Mouse (Mus musculus): ENCODE data around the gene Gprc5c. TPM values are rescaled to one million over a fixed set of nuclear protein-coding genes. Genes with fewer than 3 reads are reported as not detected.
A peak's percentile ranks its signal among the peaks of the same experiment; 100 is the strongest.

Gene Gprc5c
- total RNA-seq, 2 experiments from 2014 or later = 4.0 to 5.4 TPM

DNA sequence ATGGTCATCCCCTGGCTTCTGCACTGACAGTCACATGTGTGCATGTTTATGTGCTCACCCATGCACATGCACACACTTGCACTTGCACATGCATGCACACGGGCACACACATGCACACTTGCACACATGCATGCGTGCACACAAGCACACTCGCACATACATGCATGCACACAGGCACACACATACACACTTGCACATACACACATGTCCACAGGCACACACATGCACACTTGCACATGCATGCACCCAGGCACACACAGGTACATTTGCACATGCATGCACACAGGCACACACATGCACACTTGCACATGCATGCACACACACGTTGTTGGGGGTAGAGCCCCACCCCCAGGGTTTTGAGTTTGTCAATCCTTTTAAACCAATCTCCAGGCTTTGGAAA, 34.0 kb upstream of the Gprc5c start:
- Histone ChIP-seq H3K27ac (no peak overlapping the region), H3K4me3 (no peak overlapping the region)
- DNase-seq (ENCODE audit: extremely low spot score in 1 of 2, low spot score in 2 of 2) = no peak
- intact Hi-C loops (cut with DNase I) = loop anchor here (5.0 to 10.0 kb wide), 2 partner anchors 35 to 238 kb away; partner anchors contain the start of gene Gprc5c
- TF ChIP-seq CTCF (IDR thresholded peaks at IDR 0.05) = no peak

DNA sequence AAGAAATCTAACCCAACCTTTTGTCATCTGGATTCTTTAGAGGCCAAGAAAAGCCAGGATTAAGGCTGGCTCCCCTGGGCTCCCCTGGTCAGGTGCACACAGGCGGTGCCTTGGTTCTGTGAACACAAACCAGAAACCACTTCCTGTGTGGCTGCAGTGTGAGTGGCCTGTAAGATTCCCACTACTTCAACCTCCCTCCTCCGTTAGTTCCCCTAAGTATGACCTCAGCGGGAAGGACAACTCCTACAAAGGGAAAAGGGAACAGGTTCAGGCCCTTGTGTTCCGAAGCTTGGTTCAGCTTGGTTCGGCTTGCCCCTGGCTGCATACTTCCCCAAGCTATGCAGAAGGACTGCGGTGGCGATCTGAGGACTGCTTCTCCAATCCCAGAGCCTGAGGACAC, 32.8 kb upstream of the Gprc5c start:
- TF ChIP-seq CTCF (IDR thresholded peaks at IDR 0.05) = no peak
- no peak overlapping the region for H3K27ac ChIP-seq
- no peak overlapping the region for H3K4me3 ChIP-seq
- intact Hi-C loops (cut with DNase I) = loop anchor here (5.0 to 10.0 kb wide), 2 partner anchors 34 to 237 kb away; partner anchors contain the start of gene Gprc5c
- no peak for DNase-seq (ENCODE audit: extremely low spot score in 1 of 2, low spot score in 2 of 2)

DNA sequence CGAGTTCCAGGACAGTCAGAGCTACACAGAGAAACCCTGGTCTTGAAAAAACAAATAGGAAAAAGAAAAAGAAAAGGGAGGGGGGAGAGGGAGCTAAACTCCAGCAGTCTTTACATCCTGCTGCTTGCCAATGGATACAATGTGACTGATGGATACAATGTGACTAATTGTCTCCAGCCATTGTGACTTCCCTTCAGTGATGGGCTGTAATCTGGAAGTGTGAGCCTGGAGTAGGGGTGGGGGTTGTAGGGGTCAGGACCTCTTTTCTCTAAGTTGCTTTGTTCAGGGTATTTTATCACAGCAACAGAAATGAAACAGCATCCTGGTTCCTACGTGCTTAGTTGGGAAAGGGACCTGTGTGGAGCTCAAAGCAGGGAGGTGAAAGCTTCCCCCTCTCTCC, 31.8 kb upstream of the Gprc5c start:
- intact Hi-C loops (cut with DNase I) = loop anchor here (5.0 to 10.0 kb wide), 2 partner anchors 33 to 236 kb away; partner anchors contain the start of gene Gprc5c
- TF ChIP-seq CTCF (IDR thresholded peaks at IDR 0.05) = no peak
- no peak overlapping the region for H3K27ac ChIP-seq
- H3K4me3 ChIP-seq = no peak overlapping the region
- no peak for DNase-seq (ENCODE audit: extremely low spot score in 1 of 2, low spot score in 2 of 2)

DNA sequence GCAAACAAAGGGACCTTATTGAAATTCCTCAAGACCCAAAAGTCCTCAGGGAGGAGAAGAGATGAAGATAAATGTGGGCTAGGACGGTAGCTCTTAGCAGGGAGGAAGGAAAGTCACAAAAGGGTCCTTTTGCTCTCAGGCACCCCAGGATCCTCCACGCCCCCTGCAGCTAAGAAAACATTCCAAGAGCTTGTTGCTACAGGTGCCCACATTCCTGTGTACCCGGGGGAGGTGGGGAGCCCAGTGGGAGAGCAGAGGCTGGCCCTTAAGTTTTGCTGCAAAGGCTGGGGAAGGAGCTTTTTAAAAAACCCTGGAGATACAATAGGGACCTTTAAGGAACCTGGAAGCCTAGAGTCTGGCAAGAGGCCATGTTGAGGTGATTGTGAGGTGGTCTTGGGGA, 30.5 kb upstream of the Gprc5c start:
- no peak for DNase-seq (ENCODE audit: extremely low spot score in 1 of 2, low spot score in 2 of 2)
- Histone ChIP-seq H3K4me3 (no peak overlapping the region), H3K27ac (no peak overlapping the region)
- intact Hi-C loops (cut with DNase I) = no loop called here
- TF ChIP-seq CTCF (IDR thresholded peaks at IDR 0.05) = no peak

DNA sequence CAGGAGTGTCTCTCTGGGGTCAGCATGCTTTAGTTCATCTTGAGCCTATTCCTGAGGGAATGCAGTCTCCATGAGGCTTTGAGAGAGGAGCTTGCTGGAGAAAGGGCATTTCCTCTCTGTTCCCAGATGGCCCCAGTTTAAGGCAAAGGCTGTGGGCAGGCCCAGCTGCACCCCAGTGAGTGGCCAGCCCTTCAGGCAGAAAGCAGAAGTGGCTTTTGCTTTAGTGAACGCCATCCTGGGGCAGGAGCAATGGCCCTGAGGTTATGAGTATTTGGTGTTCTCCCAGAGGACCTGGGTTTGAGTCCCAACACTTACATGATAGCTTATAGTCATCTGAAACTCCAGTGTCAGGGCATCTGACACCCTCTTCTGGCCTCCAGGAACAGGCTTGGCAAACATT, 29.6 kb upstream of the Gprc5c start:
- Histone ChIP-seq H3K4me3 (no peak overlapping the region), H3K27ac (no peak overlapping the region)
- TF ChIP-seq CTCF (IDR thresholded peaks at IDR 0.05) = no peak
- DNase-seq (ENCODE audit: extremely low spot score in 1 of 2, low spot score in 2 of 2) = no peak
- intact Hi-C loops (cut with DNase I) = no loop called here

DNA sequence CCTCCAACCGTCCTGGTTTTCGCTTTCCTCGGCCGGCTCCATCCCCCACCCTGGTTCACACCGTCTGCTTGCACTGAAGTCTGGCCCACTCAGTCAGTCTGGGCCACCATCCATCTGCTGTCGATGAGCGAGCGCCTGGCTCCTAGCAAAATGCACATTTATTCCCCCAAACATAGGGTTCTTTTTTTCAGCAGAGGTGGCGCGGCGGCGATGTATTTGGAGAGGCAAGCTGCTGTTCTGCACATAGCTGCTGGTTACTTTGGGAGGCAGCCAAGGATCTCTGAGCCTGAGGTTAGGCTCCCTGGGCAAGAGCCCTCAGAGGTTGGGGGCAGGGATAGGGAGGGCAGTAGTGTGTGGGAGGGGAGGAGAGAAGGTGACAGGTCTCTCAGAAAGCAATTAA, 28.2 kb upstream of the Gprc5c start:
- DNase-seq (ENCODE audit: extremely low spot score in 1 of 2, low spot score in 2 of 2) = peak; percentile 76 to 83
- H3K27ac ChIP-seq = peak overlapping the region; percentile 77
- intact Hi-C loops (cut with DNase I) = loop anchor here (1.0 kb wide), 1 partner anchor 27 kb away; the partner anchor contains the start of gene Btbd17
- no peak overlapping the region for H3K4me3 ChIP-seq
- TF ChIP-seq CTCF (IDR thresholded peaks at IDR 0.05) = no peak; the same call in 1 of the 2 replicates

DNA sequence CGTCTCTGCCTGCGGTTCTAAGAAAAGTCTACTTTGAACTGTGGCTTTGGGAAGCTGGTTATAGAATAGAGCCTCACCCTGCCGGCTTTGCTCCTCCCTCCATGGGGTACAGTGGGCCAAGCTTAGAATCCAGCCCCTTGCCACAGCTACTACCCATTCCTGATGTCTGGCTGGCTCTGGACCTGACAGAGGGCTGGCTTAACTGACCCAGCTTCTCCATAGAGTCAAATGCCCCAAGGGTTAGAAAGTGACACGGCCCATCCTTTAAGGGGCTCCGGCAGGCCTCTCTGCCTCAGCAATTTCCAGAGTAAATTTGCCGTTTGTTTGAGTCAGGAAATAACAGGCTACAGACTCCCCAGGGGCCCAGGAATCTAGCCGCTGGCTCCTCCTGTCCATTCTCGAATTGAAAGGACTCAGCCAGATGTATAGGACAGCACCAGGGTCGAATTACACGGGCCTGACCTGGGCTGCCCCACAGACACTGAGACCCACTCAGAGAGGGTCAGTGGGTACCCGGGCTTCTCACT, 27.7 kb upstream of the Gprc5c start:
- TF ChIP-seq CTCF (IDR thresholded peaks at IDR 0.05) = no peak
- Histone ChIP-seq H3K4me3 (no peak overlapping the region), H3K27ac (peak overlapping the region; percentile 77)
- DNase-seq (ENCODE audit: extremely low spot score in 1 of 2, low spot score in 2 of 2) = no peak
- intact Hi-C loops (cut with DNase I) = no loop called here

DNA sequence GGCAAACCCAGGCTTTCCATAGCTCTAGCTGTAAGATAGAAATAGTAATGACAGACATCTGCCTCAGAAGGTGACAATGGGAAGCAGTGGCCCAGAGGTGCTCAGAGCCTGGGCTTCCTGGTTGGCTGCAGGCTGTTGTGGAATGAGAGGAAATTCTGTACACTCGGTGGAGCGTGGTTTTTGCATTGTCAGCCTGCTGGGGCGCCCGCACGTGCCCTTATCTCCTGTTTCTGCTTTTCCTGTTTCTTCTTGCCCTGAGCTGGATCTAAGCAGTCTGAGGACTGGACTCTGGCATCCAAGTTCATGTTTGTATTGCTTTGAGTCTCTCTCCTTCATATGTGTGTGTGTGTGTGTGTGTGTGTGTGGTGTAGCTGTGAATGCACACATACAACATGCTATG, 24.3 kb upstream of the Gprc5c start:
- intact Hi-C loops (cut with DNase I) = no loop called here
- DNase-seq (ENCODE audit: extremely low spot score in 1 of 2, low spot score in 2 of 2) = no peak
- TF ChIP-seq CTCF (IDR thresholded peaks at IDR 0.05) = no peak
- H3K4me3 ChIP-seq = no peak overlapping the region
- H3K27ac ChIP-seq = no peak overlapping the region

DNA sequence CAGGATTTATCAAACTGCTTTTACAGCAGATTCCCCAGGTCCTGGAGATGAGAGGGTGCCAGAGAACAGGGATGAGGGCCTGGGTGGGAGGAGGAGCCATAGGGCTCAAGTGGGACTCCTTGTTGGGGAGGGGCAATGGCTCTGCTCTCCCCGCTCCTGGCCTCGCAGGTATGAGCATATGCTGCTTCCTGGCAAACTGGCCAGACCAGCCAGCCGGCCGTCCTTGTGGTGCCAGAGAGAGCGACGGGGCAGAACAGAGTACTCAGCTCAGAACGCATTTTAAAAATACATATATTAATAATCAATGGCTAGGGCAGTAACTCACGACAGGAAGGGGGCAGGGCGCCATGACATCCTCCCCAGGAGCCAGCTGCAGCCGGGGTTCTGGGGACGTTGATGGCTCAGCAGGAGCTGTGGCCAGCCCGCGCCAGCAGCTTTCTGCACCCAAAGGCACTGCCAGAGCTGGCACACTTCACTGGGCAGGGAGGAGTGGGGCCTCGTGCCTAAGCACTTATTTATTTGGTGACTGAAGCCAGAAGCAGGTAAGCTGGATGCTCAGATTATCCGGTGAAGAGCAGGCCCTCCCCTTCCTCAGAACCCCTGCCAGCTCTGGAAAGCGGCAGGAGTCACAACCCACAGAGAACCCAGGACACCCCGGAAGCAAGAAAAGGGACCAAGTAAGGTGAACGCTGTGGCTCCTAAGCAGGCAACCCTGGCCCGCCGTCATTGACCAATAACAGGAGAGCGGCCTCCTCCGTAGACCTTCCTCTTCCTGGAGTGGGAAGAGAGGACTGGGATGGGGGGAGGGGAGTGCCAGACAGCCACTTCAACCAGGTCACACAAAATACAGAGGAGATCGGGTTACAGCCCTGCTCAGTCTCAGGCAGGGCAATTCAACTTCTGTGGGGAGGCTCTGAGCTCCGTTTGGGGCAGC, 21.2 kb upstream of the Gprc5c start:
- Histone ChIP-seq H3K27ac (no peak overlapping the region; the same call in 1 of the 2 replicates), H3K4me3 (peak overlapping the region; percentile 3; the same call in 1 of the 2 replicates)
- TF ChIP-seq CTCF (IDR thresholded peaks at IDR 0.05) = no peak
- no peak for DNase-seq (ENCODE audit: extremely low spot score in 1 of 2, low spot score in 2 of 2)
- intact Hi-C loops (cut with DNase I) = no loop called here

DNA sequence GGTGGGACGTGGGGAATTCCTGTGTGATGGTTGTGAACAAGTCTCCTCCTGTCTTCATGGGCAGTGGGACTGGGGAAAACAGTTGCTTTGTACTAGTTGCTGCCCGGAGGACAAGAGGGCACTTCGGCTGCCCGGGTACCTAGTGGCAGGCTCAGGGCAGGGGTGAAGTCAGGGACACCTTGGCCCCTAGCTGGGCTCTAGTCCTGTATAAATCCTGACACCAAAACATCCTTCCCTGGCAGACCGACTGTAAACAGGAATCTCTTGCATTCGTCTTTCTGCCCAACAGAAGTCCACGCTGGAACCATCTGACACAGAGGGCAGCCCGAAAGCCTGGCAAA, 20.5 kb upstream of the Gprc5c start:
- H3K27ac ChIP-seq = no peak overlapping the region
- intact Hi-C loops (cut with DNase I) = no loop called here
- no peak for TF ChIP-seq CTCF (IDR thresholded peaks at IDR 0.05)

DNA sequence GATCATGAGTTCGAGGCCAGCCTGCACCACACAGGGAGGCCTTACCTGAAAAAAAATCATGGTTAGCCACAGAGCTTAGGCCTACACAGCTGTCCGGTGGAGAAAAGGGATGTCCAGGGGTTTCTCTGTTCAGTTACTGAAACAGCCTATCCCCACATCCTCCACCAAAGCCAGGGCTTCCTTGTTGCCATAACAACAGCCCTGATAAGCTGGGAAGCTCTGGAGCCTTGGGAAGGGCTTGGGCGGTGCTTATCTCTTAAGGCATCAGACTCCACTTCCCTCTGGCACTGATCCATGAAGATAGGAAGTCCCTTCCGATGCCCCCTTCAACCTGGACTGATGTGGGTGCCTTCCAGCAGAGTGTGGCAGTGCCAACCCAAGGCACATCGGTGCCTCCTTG, 17.8 kb upstream of the Gprc5c start:
- Histone ChIP-seq H3K27ac (no peak overlapping the region), H3K4me3 (no peak overlapping the region)
- DNase-seq (ENCODE audit: extremely low spot score in 1 of 2, low spot score in 2 of 2) = no peak
- intact Hi-C loops (cut with DNase I) = no loop called here
- TF ChIP-seq CTCF (IDR thresholded peaks at IDR 0.05) = no peak

More for the DNA sequence above, 20.5 kb upstream of the Gprc5c start:
- H3K4me3 ChIP-seq = no peak overlapping the region
- no peak for DNase-seq (ENCODE audit: extremely low spot score in 1 of 2, low spot score in 2 of 2)

DNA sequence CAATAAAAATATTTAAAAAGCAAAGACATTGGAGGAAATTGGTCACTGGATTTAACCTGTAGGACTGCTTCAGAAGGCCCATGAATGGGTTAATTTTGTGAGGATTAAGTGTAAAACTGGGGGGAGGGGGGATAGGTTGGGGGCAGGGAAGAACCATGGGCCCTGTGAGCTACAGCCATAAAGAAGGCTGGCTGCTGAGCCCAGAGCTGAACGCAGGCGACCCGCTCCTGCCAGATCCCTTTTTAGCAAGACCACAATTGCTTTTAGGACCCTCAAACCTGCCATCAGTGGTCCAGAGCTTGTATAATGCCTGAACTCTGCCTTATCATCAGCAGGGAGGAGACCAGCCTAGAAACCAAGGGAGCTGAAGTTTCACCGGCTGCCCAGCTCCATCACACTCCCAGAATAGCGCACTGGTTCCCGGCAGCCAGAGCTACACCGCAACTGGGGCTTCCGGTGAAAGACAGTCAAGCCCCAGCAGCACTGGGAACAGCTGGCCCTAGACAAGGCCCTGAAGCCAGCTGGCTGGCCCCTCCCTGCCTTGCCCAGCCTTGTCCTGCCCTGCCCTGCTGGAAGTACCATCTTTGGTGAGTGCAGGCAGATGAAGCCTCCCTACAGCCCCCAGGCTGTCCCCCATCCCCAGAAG, 7.0 kb upstream of the Gprc5c start:
- TF ChIP-seq CTCF (IDR thresholded peaks at IDR 0.05) = no peak
- Histone ChIP-seq H3K4me3 (no peak overlapping the region), H3K27ac (no peak overlapping the region)
- no peak for DNase-seq (ENCODE audit: extremely low spot score in 1 of 2, low spot score in 2 of 2)
- intact Hi-C loops (cut with DNase I) = no loop called here

All from left cerebral cortex, adult 2 months (tissue).